Mouse (Mus musculus) megakaryocyte, embryonic 14.5 days (primary cell): ENCODE measurements around the gene Lin37.

Experiments used
- FLI1 ChIP-seq: IDR thresholded peaks from 2 replicates; pipeline ENCODE4 v1.6.1; 2012; ENCODE audit warnings: low read length, inconsistent platforms, mixed read lengths
- GATA1 ChIP-seq: IDR thresholded peaks from 3 replicates; pipeline ENCODE4 v1.6.1; 2012; ENCODE audit warnings: mixed read lengths, low read length, inconsistent platforms, borderline replicate concordance

DNA sequence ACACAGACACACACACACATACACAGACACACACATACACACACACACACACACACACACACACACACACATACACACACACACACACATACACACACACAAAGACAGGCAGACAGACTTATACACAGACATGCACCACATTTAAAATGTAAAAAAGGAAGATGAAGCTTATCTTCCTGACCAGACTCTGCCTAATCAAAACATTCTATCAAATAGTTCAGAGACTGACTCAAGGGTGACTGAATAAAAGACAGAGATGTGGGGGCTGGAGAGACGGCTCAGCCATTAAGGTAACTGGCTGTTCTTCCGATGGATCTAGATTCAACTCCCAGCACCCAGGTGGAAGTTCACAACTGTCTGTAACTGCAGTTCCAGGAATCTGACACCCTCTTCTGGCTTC is 15.3 kb downstream of the Lin37 start:
- no peak for TF ChIP-seq GATA1
- no peak for TF ChIP-seq FLI1
